Mouse (Mus musculus): ENCODE measurements around the gene Slc6a16. TPM values are rescaled to one million over a fixed set of nuclear protein-coding genes. Genes with fewer than 3 reads are reported as not detected.
"Not testable (repeated sequence)": the region's sequence is repeated elsewhere in the genome, so short reads cannot be mapped to it uniquely, and the experiment has no call there.

Gene Slc6a16
- polyA plus RNA-seq, 1 experiment = not detected

GRCm38 (mm10) chr7:45240109-45240508 lies 776 bp upstream of the Slc6a16 start:
- no peak for TF ChIP-seq REST (IDR thresholded peaks at IDR 0.05; ENCODE audit: insufficient read depth, insufficient read length)
- TF ChIP-seq POLR2A (IDR thresholded peaks at IDR 0.05; ENCODE audit: insufficient read length, low read depth) = no peak
- TF ChIP-seq POLR2AphosphoS2 (IDR thresholded peaks at IDR 0.05; ENCODE audit: insufficient read length, low read depth) = no peak
- no peak for TF ChIP-seq TCF12 (IDR thresholded peaks at IDR 0.05; ENCODE audit: insufficient read depth, poor library complexity, severe bottlenecking)
- TF ChIP-seq E2F4 (IDR thresholded peaks at IDR 0.05; ENCODE audit: insufficient read depth) = no peak
- no peak for TF ChIP-seq USF1 (IDR thresholded peaks at IDR 0.05; ENCODE audit: low read depth)
- TF ChIP-seq CEBPB (IDR thresholded peaks at IDR 0.05; ENCODE audit: insufficient read depth, poor library complexity, severe bottlenecking) = no peak
- no peak for TF ChIP-seq MYOG (IDR thresholded peaks at IDR 0.05; ENCODE audit: control insufficient read depth in 1 of 3, insufficient read depth in 1 of 3, insufficient read length in 2 of 3, low read depth in 2 of 3)
- no peak for TF ChIP-seq MYOD1 (IDR thresholded peaks at IDR 0.05; ENCODE audit: control insufficient read depth in 1 of 3, insufficient read length in 2 of 3, low read depth in 2 of 3)
- TF ChIP-seq SRF (IDR thresholded peaks at IDR 0.05; ENCODE audit: control insufficient read depth, insufficient read length, low read depth) = no peak
- no peak for TF ChIP-seq TCF3 (IDR thresholded peaks at IDR 0.05; ENCODE audit: insufficient read length, low read depth)
- no peak for TF ChIP-seq MAX (IDR thresholded peaks at IDR 0.05; ENCODE audit: low read depth)
- Histone ChIP-seq H3K4me2 (ENCODE audit: low read depth) (no peak overlapping the region), H3K79me2 (ENCODE audit: control insufficient read depth, insufficient read depth) (no peaks in the 10 kb centered on the region), H3K27me3 (ENCODE audit: control insufficient read depth, insufficient read depth, insufficient read length) (peaks cover 9% of the 10 kb centered on the region), H3ac (ENCODE audit: control insufficient read depth, insufficient read length) (no peak overlapping the region), H3K4me3 (no peak overlapping the region), H3K36me3 (ENCODE audit: control insufficient read depth, insufficient read depth) (no peaks in the 10 kb centered on the region)

- Histone ChIP-seq H3ac (ENCODE audit: control insufficient read depth, insufficient read length) (no peak overlapping the region), H3K4me3 (no peak overlapping the region)
These were observed 484 bp downstream of the Slc6a16 start for GRCm38 (mm10) chr7:45241389-45241749.

GRCm38 (mm10) chr7:45247666-45248065 lies 6.8 kb downstream of the Slc6a16 start:
- Histone ChIP-seq H3ac (ENCODE audit: control insufficient read depth, insufficient read length) (no peak overlapping the region), H3K4me3 (no peak overlapping the region), H3K36me3 (ENCODE audit: control insufficient read depth, insufficient read depth) (no peaks in the 10 kb centered on the region), H3K27me3 (ENCODE audit: control insufficient read depth, insufficient read depth, insufficient read length) (peaks cover 7% of the 10 kb centered on the region), H3K4me2 (ENCODE audit: low read depth) (no peak overlapping the region), H3K79me2 (ENCODE audit: control insufficient read depth, insufficient read depth) (no peaks in the 10 kb centered on the region)
- no peak for TF ChIP-seq MYOD1 (IDR thresholded peaks at IDR 0.05; ENCODE audit: control insufficient read depth in 1 of 3, insufficient read length in 2 of 3, low read depth in 2 of 3)
- no peak for TF ChIP-seq TCF3 (IDR thresholded peaks at IDR 0.05; ENCODE audit: insufficient read length, low read depth)

More at GRCm38 (mm10) chr7:45241389-45241749, 484 bp downstream of the Slc6a16 start:
- TF ChIP-seq POLR2AphosphoS2 (IDR thresholded peaks at IDR 0.05; ENCODE audit: insufficient read length, low read depth) (no peak), E2F4 (IDR thresholded peaks at IDR 0.05; ENCODE audit: insufficient read depth) (no peak), SRF (IDR thresholded peaks at IDR 0.05; ENCODE audit: control insufficient read depth, insufficient read length, low read depth) (no peak), TCF12 (IDR thresholded peaks at IDR 0.05; ENCODE audit: insufficient read depth, poor library complexity, severe bottlenecking) (no peak), MYOG (IDR thresholded peaks at IDR 0.05; ENCODE audit: control insufficient read depth in 1 of 3, insufficient read depth in 1 of 3, insufficient read length in 2 of 3, low read depth in 2 of 3) (no peak), MYOD1 (IDR thresholded peaks at IDR 0.05; ENCODE audit: control insufficient read depth in 1 of 3, insufficient read length in 2 of 3, low read depth in 2 of 3) (no peak), REST (IDR thresholded peaks at IDR 0.05; ENCODE audit: insufficient read depth, insufficient read length) (no peak), CEBPB (IDR thresholded peaks at IDR 0.05; ENCODE audit: insufficient read depth, poor library complexity, severe bottlenecking) (no peak), USF1 (IDR thresholded peaks at IDR 0.05; ENCODE audit: low read depth) (no peak), POLR2A (IDR thresholded peaks at IDR 0.05; ENCODE audit: insufficient read length, low read depth) (no peak), MAX (IDR thresholded peaks at IDR 0.05; ENCODE audit: low read depth) (no peak), TCF3 (IDR thresholded peaks at IDR 0.05; ENCODE audit: insufficient read length, low read depth) (no peak)
- Histone ChIP-seq H3K36me3 (ENCODE audit: control insufficient read depth, insufficient read depth) (no peaks in the 10 kb centered on the region), H3K4me2 (ENCODE audit: low read depth) (no peak overlapping the region), H3K27me3 (ENCODE audit: control insufficient read depth, insufficient read depth, insufficient read length) (peaks cover 9% of the 10 kb centered on the region), H3K79me2 (ENCODE audit: control insufficient read depth, insufficient read depth) (no peaks in the 10 kb centered on the region)

- Histone ChIP-seq H3K4me2 (ENCODE audit: low read depth) (no peak overlapping the region), H3ac (ENCODE audit: control insufficient read depth, insufficient read length) (no peak overlapping the region), H3K36me3 (ENCODE audit: control insufficient read depth, insufficient read depth) (no peaks in the 10 kb centered on the region), H3K27me3 (ENCODE audit: control insufficient read depth, insufficient read depth, insufficient read length) (peaks cover 29% of the 10 kb centered on the region), H3K79me2 (ENCODE audit: control insufficient read depth, insufficient read depth) (no peaks in the 10 kb centered on the region), H3K4me3 (no peak overlapping the region)
- TF ChIP-seq E2F4 (IDR thresholded peaks at IDR 0.05; ENCODE audit: insufficient read depth) (no peak), REST (IDR thresholded peaks at IDR 0.05; ENCODE audit: insufficient read depth, insufficient read length) (no peak), MYOD1 (IDR thresholded peaks at IDR 0.05; ENCODE audit: control insufficient read depth in 1 of 3, insufficient read length in 2 of 3, low read depth in 2 of 3) (no peak), USF1 (IDR thresholded peaks at IDR 0.05; ENCODE audit: low read depth) (no peak), SRF (IDR thresholded peaks at IDR 0.05; ENCODE audit: control insufficient read depth, insufficient read length, low read depth) (no peak), MAX (IDR thresholded peaks at IDR 0.05; ENCODE audit: low read depth) (no peak), POLR2AphosphoS2 (IDR thresholded peaks at IDR 0.05; ENCODE audit: insufficient read length, low read depth) (no peak), MYOG (IDR thresholded peaks at IDR 0.05; ENCODE audit: control insufficient read depth in 1 of 3, insufficient read depth in 1 of 3, insufficient read length in 2 of 3, low read depth in 2 of 3) (no peak), POLR2A (IDR thresholded peaks at IDR 0.05; ENCODE audit: insufficient read length, low read depth) (no peak), CEBPB (IDR thresholded peaks at IDR 0.05; ENCODE audit: insufficient read depth, poor library complexity, severe bottlenecking) (no peak), TCF3 (IDR thresholded peaks at IDR 0.05; ENCODE audit: insufficient read length, low read depth) (no peak), TCF12 (IDR thresholded peaks at IDR 0.05; ENCODE audit: insufficient read depth, poor library complexity, severe bottlenecking) (no peak)
These were observed 12.9 kb downstream of the Slc6a16 start for GRCm38 (mm10) chr7:45253806-45254205.

- H3K4me2 ChIP-seq (ENCODE audit: low read depth); H3K4me3 ChIP-seq; H3ac ChIP-seq (ENCODE audit: control insufficient read depth, insufficient read length); H3K79me2 ChIP-seq (ENCODE audit: control insufficient read depth, insufficient read depth); H3K36me3 ChIP-seq (ENCODE audit: control insufficient read depth, insufficient read depth): not testable (repeated sequence)
- peaks cover 45% of the 10 kb centered on the region for H3K27me3 ChIP-seq (ENCODE audit: control insufficient read depth, insufficient read depth, insufficient read length)
These were observed 14.9 kb downstream of the Slc6a16 start for GRCm38 (mm10) chr7:45255822-45256221.
